Mouse (Mus musculus): ENCODE results near the gene Opa3. TPM values are rescaled to one million over a fixed set of nuclear protein-coding genes. Genes with fewer than 3 reads are reported as not detected.

Opa3 gene
- total RNA-seq, 2 experiments from 2014 or later = 21.2 to 22.3 TPM

DNA sequence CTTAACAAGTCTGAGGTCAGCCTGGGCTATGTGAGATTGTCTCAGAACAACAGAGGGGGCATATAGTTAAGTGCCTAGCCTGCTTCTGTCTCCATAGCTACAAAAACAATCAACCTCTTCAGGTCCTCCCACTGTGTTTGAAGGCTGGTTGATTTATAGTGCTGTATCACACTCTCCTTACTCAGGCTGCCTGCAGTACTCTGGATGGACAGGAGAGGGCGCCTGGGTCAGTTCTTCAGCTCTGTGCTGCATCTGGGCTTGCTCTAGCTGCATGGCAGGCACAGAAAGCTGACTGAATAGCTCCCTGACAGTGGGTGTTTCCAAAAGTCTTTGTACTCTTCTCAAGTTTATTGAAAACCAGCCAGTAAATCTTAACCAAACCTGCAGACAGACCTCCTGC, 11.3 kb downstream of the Opa3 start:
- peak; percentile 84 for ATAC-seq (replicated peaks; ENCODE audit: low FRiP score, low TSS enrichment, poor library complexity, severe bottlenecking)

DNA sequence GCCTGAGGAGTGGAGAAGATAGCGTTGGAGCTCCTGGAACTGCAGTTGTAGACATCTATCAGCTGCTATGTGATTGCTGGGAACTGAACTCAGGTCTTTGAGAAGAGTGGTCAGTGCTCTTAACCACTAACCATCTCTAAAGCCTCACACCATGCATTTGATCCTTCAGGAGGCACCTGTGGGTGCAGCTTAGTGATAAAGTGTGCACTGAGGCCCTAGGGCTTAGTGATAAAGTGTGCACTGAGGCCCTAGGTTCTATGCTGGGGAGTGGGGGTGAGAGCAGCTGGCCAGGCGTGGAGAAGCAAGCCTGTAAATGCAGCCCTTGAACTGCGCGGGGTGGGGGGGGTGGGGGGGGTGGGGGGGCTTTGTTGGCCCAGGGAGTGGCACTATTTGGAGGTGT, 11.9 kb downstream of the Opa3 start:
- ATAC-seq (replicated peaks; ENCODE audit: low FRiP score, low TSS enrichment, poor library complexity, severe bottlenecking) = peak; percentile 60

DNA sequence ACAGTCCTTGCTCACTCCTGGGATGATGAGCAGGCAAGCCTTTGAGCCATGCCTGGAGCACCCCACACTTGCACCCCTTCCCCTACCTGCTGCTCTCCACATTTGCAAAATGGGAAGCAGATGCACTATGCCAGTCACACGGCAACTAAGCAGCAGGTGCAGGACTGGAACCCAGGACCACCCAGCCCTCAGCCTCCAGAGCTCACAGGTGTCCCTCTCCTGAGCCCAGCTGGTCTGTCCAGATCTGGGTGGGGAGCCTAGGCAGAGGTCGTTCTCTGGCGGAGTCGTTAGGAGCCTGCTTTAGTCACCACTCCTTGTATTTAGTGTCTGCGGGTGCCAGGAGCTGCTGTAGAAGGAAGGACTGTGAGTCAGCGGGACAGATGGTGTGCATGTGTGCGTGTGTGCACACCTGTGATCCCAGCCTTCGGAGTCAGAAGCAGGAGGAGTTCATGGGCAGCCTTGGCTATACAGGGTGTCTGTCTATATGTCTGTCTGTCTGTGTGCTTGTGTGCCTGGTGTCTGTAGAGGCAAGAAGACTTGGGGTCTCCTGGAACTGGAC, 12.8 kb downstream of the Opa3 start:
- no peak for ATAC-seq (replicated peaks; ENCODE audit: low FRiP score, low TSS enrichment, poor library complexity, severe bottlenecking)

DNA sequence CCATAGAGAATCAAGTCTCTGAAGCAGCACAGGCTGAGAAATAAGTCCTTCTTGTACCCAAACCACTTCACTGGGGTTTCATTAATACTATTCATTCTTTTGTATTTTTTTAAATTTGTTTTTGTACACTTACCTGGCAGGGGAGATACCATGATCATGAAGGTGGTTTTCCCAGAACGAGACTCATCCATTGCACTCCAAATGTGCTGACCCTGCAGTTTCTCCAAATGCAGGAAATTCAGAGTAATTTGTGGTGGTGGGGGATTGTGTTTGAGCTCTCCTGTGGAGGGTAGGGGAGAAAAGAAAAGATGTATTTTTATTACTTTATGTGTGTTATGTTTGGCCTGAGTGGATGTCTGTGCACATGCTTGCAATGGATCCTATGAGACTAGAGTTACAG, 13.9 kb downstream of the Opa3 start:
- ATAC-seq (replicated peaks; ENCODE audit: low FRiP score, low TSS enrichment, poor library complexity, severe bottlenecking) = no peak

DNA sequence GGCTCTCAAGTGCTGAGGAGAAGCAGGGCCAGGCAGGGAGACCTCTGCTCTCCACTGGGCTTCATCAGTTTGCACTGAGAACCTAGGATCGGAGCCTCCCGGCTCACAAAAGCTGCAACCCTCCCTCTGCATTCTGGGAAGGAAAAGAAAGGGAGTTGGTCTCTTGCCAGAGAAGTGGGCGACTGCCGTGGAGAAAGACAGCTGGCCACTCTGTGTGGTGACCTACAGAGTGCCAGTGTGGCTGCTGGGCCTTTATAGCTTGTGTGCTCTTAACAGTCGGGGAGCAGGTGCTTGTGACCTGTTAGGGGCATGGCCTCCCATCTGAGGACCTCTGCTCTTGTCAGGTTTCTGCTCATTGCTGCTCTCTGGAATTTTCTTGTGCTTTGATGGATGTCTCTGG, 15.7 kb downstream of the Opa3 start:
- ATAC-seq (replicated peaks; ENCODE audit: low FRiP score, low TSS enrichment, poor library complexity, severe bottlenecking) = no peak

DNA sequence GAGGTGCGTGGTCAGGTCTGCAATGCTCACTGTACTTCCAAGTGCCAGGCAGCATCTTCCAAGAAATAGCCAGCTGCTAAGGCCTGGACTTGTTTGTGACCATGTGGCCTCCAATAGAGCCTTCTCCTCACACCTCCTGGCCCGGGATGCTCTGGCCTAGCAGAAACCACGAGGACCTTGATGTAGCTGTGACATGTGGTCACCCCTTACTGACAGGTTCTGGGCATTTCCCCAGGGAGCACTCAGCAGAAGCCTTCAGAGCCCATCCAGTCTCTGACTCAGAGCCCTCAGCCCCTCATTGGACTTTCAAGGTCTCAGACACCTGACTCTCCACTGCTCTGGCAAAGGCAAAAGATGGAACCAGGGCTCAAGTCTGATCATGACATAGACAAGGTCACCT, 16.9 kb downstream of the Opa3 start:
- no peak for ATAC-seq (replicated peaks; ENCODE audit: low FRiP score, low TSS enrichment, poor library complexity, severe bottlenecking)

DNA sequence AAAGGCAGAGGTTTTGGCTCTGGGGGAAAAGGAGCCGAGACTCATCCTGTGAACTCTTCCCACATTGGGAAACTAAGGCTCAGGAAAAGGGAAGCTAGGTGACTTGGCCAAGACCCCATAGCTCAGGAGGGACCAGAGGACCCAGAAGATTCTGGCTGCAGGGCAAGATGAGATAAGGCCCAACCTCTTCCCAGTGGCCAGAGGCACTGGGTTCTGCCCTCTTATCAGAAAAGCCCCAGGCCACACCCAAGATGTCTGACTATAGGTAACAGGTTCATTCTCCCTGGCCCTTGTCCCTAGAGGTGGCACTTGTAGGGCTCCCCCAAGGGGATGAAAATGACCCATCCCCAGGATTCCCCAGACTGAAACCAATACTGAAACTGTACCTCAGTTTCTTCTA, 18.7 kb downstream of the Opa3 start:
- ATAC-seq (replicated peaks; ENCODE audit: low FRiP score, low TSS enrichment, poor library complexity, severe bottlenecking) = peak; percentile 66

DNA sequence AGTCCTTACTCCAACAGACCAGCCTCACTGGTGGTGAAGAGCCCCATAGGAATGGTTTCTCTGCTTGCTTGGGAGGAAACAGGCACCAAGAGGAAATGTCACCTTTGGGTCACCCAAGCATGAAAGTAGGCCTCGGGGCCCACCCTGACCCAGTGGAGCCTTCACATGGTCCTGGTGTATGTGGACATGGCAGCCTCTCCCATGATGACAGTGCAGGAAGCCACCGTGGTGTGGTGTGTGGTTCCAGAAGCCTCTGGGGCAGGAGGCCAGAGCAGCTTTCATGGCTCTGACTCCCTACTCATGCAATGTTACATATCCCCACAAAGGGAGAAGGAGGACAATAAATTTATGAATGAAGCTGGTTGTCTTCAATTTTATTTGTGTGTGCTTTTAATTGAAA, 19.4 kb downstream of the Opa3 start:
- no peak for ATAC-seq (replicated peaks; ENCODE audit: low FRiP score, low TSS enrichment, poor library complexity, severe bottlenecking)

DNA sequence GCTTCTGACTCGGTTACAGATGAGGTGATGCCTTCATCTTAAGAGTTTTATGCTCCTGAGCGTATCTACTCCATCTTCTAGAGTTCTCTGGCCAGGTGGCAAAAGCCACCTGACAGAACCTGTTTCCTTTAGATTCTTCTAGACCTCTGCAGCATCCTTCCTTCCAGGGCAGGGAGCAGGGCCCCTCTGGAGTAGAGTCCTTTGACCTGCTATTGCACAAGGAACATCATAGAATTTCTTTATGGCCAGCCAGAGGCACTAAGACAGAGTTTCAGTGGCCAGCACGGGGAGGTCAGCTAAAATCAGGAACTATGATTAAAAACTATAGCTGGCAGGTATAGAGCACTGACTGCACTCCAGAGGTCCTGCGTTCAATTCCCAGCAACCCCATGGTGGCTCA, 23.9 kb downstream of the Opa3 start:
- ATAC-seq (replicated peaks; ENCODE audit: low FRiP score, low TSS enrichment, poor library complexity, severe bottlenecking) = no peak

DNA sequence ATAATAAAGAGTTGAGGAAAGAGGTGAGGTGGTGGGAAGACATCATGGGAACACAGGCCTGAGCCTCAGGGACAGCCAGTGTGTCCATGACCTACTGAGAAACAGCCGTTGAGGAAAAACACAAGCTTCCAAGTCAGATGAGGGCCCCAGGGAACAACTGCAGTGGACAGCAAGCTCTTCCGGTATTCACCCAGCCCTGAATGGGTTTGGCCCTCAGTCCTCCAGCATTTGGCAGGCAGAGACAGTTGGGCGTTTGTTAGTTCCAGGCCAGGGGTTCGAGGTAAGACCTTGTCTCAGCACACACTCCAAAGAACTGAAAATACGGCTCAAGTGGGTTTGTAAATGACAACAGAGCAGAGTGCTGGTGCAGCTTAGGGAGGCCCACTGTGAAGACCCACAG, 25.3 kb downstream of the Opa3 start:
- ATAC-seq (replicated peaks; ENCODE audit: low FRiP score, low TSS enrichment, poor library complexity, severe bottlenecking) = no peak

DNA sequence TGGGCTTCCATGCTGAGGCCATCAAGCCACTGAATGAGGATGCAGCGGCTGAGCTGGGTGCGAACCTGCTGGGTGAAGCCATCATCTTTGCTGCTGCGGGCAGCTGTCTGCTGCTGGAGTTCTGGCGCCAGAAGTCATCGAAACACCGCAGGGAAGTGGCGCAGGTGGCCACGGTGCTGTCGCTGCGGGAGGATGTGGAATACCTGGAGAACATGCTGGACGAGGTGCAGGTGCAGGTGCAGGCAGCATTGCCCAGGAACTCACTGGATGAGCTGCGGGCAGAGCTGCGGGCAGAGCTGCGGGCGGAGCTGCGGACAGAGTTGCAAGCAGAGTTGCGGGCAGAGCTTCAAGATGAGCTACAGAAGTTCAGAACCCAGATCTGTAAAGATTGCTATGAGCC, 27.3 kb downstream of the Opa3 start:
- ATAC-seq (replicated peaks; ENCODE audit: low FRiP score, low TSS enrichment, poor library complexity, severe bottlenecking) = no peak

DNA sequence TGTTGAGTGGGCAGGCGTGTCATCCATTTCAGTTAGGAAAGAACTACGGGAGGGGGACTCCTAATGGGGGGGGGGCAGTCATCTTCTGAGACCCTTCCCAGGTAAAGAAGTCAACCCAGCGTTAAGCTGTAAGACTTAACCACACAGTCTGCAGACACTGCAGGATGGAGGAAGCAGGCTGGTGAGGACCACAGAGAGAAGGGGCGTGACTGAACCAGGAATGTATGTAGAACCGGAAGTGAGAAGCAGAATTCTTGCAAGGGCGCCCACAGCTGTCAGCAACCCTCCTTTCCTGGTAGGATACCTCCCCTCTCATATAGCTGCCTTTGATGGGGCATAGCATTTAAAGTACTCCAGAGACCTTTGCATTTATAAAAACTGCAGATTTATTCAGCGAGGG, 28.4 kb downstream of the Opa3 start:
- no peak for ATAC-seq (replicated peaks; ENCODE audit: low FRiP score, low TSS enrichment, poor library complexity, severe bottlenecking)

DNA sequence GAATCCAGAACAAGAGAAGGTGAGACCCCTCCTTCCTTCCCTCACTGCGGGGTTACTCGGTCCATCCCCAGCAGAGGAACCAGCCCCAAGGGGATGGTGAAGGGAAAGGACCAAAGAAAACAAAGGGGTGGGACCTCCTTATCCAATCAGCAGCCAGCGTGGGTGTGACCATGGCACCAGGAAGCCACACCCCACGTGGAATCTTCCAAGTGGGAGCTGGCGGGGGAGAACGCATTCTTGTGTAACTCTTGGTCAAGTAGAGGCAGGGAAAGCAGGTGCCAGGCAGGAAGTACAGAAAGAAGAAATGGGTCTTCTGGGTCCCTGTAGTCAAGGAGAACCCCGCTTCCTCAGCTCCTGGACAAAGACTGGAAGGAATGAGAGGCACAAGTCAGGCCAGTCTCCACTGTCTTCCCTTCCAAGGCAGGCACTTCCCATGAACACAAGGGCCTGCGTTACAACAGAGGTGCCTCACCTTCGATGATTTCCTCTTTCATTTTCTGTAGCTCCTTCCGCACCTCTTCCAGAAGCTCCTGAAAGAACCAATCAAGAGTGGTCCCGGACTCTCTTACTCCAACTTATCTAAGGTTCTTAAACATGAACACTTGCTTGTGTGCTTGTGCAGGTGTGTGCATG, 29.4 kb downstream of the Opa3 start:
- peak; percentile 99 for ATAC-seq (replicated peaks; ENCODE audit: low FRiP score, low TSS enrichment, poor library complexity, severe bottlenecking)

DNA sequence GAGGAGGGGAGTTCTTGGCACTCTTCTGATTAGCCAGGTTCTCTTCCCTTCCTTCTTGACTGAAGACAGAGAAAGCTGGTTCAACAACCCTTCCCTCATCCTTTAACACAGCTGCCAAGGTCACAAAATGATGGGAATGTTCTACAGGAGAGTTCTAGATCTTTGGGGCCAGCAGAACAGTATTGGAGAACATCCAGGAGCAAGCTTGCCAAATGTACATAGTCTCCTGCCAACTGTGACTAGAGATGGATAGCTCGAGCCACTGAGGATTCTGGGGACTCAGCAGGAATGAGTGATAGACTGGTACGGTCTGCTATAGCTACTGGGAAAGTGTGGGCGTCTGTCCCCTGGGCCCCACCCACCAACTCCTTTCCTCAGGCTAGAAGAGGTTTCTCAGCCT, 30.2 kb downstream of the Opa3 start:
- no peak for ATAC-seq (replicated peaks; ENCODE audit: low FRiP score, low TSS enrichment, poor library complexity, severe bottlenecking)

DNA sequence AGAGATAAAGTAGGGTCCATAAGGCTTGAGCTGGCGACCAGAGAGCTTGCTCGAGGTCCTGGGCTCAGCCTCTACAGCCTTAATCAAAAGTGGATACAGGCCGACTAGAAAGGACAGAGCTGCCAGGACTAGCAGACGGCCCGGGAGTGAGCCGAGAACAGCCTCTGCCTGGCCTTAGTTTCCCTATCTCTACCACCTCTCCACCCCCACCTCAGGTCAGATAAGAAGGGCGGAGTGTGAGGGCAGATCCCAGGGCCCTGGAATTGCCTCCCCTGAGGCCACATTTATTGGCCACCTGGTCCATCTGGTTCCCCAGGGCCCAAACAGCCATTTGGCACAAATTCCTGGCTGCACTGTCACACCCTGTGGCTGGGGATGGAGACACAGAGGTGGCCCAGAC, 37.0 kb downstream of the Opa3 start:
- peak; percentile 66 for ATAC-seq (replicated peaks; ENCODE audit: low FRiP score, low TSS enrichment, poor library complexity, severe bottlenecking)

DNA sequence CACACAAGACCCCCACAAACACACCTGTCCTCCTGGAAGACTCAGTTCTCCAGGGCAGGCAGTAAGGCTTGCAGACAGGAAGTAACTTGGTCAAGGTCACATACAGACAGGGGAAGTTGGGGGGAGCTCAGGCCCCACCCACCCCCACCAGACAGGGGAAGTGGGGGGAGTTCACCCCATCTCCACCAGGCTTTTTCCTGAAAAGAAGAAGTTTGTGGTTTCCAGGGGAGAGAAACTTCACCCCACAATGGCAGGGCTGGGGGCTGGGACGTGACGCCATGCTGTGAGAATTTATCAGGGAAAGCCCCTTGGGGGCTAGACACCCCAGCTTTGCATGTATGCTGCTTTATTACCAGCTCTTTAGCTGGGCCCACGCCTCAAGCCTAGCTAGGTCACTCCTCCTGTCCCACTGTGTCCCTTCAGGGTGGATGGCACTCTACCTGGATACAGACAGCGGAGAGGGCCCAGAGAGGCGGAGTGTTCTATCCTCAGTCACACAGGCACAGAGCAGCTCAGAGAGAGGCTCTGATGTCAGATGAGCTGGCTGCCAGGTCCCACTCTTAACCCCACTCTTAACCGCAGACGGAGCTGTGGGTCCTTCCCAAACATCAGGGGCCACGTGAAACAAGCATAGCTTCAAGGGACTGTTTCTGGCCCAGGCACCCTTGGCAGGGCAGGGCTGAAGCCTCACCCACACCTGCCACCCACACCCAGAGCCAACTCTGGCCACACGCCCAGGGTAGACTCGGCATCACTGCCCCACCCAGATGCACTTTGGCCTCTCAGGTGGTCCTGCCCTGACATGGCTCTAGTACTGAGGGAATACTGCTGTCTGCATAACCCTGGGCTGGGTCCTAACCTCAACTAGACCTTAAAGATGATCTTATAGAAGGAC, 38.0 kb downstream of the Opa3 start:
- peak; percentile 14; the same call in 1 of the 2 replicates for ATAC-seq (replicated peaks; ENCODE audit: low FRiP score, low TSS enrichment, poor library complexity, severe bottlenecking)

DNA sequence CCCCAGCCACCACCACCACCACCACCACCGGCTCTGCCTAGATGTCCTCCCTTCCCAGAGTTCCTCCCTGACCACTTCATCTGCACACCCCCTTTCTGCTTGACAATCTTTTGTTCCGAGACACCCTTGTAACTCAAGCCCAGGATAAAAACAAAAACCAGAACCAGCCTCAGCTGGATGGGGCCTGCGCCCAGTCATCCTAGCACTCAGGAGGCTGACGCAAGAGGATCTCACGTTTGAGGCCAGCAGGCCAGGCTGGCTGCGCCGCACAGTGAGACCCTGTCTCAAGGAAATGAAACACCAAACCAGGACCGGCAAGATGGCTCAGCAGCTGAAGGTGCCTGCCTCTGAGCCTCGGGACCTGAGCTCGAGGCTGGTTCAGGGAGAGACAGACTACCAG, 38.9 kb downstream of the Opa3 start:
- ATAC-seq (replicated peaks; ENCODE audit: low FRiP score, low TSS enrichment, poor library complexity, severe bottlenecking) = no peak

DNA sequence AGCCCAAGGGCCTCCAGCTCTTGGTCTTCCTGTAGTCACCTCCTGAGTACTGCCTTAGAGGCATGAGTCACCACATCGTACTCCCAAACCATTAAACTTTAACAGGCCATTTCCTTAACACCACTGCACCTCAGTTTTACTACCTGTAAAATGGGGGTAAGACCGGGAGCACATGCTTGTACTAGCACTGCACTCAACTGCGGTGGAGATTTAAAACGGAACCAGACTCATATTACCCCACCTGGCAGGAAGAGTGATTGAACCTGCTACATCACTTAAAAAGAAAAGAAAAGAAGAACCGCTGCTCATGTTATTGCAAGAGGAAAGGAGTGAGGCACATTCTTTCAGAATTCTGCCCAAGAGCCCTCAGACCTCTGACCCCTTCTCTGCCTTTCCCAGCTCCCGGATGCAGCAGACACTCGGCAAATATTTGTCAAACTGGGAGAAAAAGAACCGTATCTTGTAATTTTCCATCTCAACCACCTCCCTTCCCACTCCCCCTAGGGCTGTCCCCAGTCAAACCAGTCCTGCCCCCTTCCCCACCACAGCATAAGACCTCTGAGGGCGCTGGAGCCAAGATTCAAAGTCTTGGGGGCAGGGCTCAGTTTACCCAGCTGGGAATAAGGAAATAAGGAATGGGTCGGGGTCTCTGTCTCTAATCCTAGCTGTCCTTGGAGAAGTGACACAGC, 41.0 kb downstream of the Opa3 start:
- ATAC-seq (replicated peaks; ENCODE audit: low FRiP score, low TSS enrichment, poor library complexity, severe bottlenecking) = no peak

DNA sequence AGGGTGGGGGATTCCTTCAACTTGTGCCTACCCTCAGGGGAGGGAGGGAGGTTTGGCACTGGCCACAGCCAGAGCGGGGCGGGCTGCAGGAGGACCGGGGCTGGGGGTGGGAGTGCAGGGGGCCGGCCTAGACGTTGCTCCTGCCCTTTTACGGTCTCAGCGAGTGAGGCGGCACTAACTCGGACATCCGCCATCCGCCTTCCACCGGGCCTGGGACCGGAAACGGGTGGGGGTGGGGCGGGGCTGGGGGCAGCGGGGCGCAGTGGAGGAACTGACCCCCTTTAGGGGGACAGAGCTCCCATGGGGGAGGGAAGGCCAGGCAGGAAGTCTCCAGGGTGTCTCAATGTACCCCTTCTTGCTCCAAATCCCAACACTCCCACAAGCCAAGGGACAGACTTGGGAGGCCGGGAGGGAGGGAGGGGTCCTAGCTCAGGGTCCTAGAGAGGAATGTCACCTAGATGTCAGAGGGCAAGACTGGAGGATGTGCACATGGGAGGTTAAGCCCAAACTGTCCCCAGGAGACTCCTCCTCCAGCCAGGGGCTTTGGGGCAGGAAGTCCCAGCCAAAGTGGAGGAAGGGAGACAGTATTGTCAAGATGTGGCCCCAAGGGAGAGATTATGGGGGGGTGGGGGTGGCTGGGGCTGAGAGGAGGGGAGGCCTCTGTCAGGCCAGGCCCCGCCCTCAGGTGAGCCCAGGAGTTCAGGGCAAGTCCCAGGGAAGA, 41.7 kb downstream of the Opa3 start:
- no peak for ATAC-seq (replicated peaks; ENCODE audit: low FRiP score, low TSS enrichment, poor library complexity, severe bottlenecking)
